Mouse (Mus musculus): ENCODE data around the gene Haus8.
"Not testable (repeated sequence)": the region's sequence is repeated elsewhere in the genome, so short reads cannot be mapped to it uniquely, and the experiment has no call there.

- TF ChIP-seq CTCF, EP300 (IDR thresholded peaks at IDR 0.05; ENCODE audit: low read depth): not testable (repeated sequence)
These were observed 58.5 kb downstream of the Haus8 start for GRCm38 (mm10) chr8:71214266-71214665.
